Mouse (Mus musculus) induced T-regulatory cell, adult 2 months (primary cell): ENCODE results near the gene Elavl4.

Source experiments
- DNase-seq: peaks from one replicate; pipeline ENCODE4 v3.0.0-alpha.2; 2012; ENCODE audit warnings: low read depth

Gene Elavl4

GRCm38 (mm10) chr4:110266804-110267575 is 84.7 kb downstream of the Elavl4 start:
- no peak for DNase-seq

- no peak for DNase-seq
Measured at GRCm38 (mm10) chr4:110264345-110264943, 87.3 kb downstream of the Elavl4 start.

GRCm38 (mm10) chr4:110257360-110257759 is 94.3 kb downstream of the Elavl4 start:
- no peak for DNase-seq

GRCm38 (mm10) chr4:110255617-110256016 is 96.1 kb downstream of the Elavl4 start:
- no peak for DNase-seq

GRCm38 (mm10) chr4:110250055-110250454 is 101.7 kb downstream of the Elavl4 start:
- no peak for DNase-seq

GRCm38 (mm10) chr4:110242879-110243278 is 108.8 kb downstream of the Elavl4 start:
- no peak for DNase-seq

GRCm38 (mm10) chr4:110234554-110234953 is 117.2 kb downstream of the Elavl4 start:
- no peak for DNase-seq

- no peak for DNase-seq
Measured at GRCm38 (mm10) chr4:110232327-110232726, 119.4 kb downstream of the Elavl4 start.

- no peak for DNase-seq
Measured at GRCm38 (mm10) chr4:110231799-110232198, 119.9 kb downstream of the Elavl4 start.

- DNase-seq: no peak
Measured at GRCm38 (mm10) chr4:110229652-110230051, 122.1 kb downstream of the Elavl4 start.

- DNase-seq: no peak
Measured at GRCm38 (mm10) chr4:110229238-110229637, 122.5 kb downstream of the Elavl4 start.

- no peak for DNase-seq
Measured at GRCm38 (mm10) chr4:110227621-110228031, 124.1 kb downstream of the Elavl4 start.

GRCm38 (mm10) chr4:110225492-110225891 is 126.2 kb downstream of the Elavl4 start:
- DNase-seq: no peak

- DNase-seq: no peak
Measured at GRCm38 (mm10) chr4:110218819-110219218, 132.9 kb downstream of the Elavl4 start.

GRCm38 (mm10) chr4:110217553-110217952 is 134.2 kb downstream of the Elavl4 start:
- no peak for DNase-seq

- no peak for DNase-seq
Measured at GRCm38 (mm10) chr4:110214543-110214942, 137.2 kb downstream of the Elavl4 start.

- DNase-seq: no peak
Measured at GRCm38 (mm10) chr4:110213666-110214065, 138.0 kb downstream of the Elavl4 start.

- DNase-seq: no peak
Measured at GRCm38 (mm10) chr4:110210246-110210645, 141.5 kb downstream of the Elavl4 start.

GRCm38 (mm10) chr4:110209613-110210012 is 142.1 kb downstream of the Elavl4 start:
- DNase-seq: no peak

- no peak for DNase-seq
Measured at GRCm38 (mm10) chr4:110201680-110202079, 150.0 kb downstream of the Elavl4 start.

- no peak for DNase-seq
Measured at GRCm38 (mm10) chr4:110199897-110200296, 151.8 kb downstream of the Elavl4 start.

- no peak for DNase-seq
Measured at GRCm38 (mm10) chr4:110198600-110198999, 153.1 kb downstream of the Elavl4 start.

- DNase-seq: no peak
Measured at GRCm38 (mm10) chr4:110177263-110177662, 174.4 kb downstream of the Elavl4 start.

GRCm38 (mm10) chr4:110172028-110172427 is 179.7 kb downstream of the Elavl4 start:
- DNase-seq: no peak
